Mouse (Mus musculus): ENCODE data around the gene Zfp428.
"Not testable (repeated sequence)": the region's sequence is repeated elsewhere in the genome, so short reads cannot be mapped to it uniquely, and the experiment has no call there.

The Zfp428 gene

GRCm38 (mm10) chr7:24481474-24482207 is 25.2 kb upstream of the Zfp428 start, which contains the start of gene Cadm4:
Cadm4 (plus strand) TSS chr7:24482023.
- DNase-seq: peak; percentile 65 to 71

GRCm38 (mm10) chr7:24482208-24483020 is 24.4 kb upstream of the Zfp428 start:
- no peak for DNase-seq

- not testable (repeated sequence) for DNase-seq
Observed at GRCm38 (mm10) chr7:24483291-24483690, 23.5 kb upstream of the Zfp428 start.

- no peak for DNase-seq
Observed at GRCm38 (mm10) chr7:24485481-24485880, 21.3 kb upstream of the Zfp428 start.

GRCm38 (mm10) chr7:24486654-24487130 is 20.1 kb upstream of the Zfp428 start:
- DNase-seq: no peak

- DNase-seq: no peak
Observed at GRCm38 (mm10) chr7:24487403-24487802, 19.4 kb upstream of the Zfp428 start.

- DNase-seq: no peak
Observed at GRCm38 (mm10) chr7:24488303-24488702, 18.5 kb upstream of the Zfp428 start.

GRCm38 (mm10) chr7:24499856-24500577 is 6.8 kb upstream of the Zfp428 start:
- no peak for DNase-seq

- DNase-seq: no peak
Observed at GRCm38 (mm10) chr7:24500929-24501328, 5.9 kb upstream of the Zfp428 start.

- peak in 1 of 2 experiments; percentile 23 for DNase-seq
Observed at GRCm38 (mm10) chr7:24501492-24501891, 5.3 kb upstream of the Zfp428 start.

- no peak for DNase-seq
Observed at GRCm38 (mm10) chr7:24504004-24504403, 2.8 kb upstream of the Zfp428 start.

GRCm38 (mm10) chr7:24504868-24505267 is 1.9 kb upstream of the Zfp428 start:
- DNase-seq: no peak

GRCm38 (mm10) chr7:24505447-24506064 is 1.2 kb upstream of the Zfp428 start:
- DNase-seq: no peak

GRCm38 (mm10) chr7:24506065-24506459 is 744 bp upstream of the Zfp428 start:
- DNase-seq: no peak

GRCm38 (mm10) chr7:24506476-24506837 is 349 bp upstream of the Zfp428 start:
- no peak for DNase-seq

GRCm38 (mm10) chr7:24507726-24508114 is 914 bp downstream of the Zfp428 start:
- DNase-seq: peak in 1 of 2 experiments; percentile 12

GRCm38 (mm10) chr7:24512355-24512754 is 5.5 kb downstream of the Zfp428 start, which contains the start of gene AC161166.1:
AC161166.1 (minus strand) TSS chr7:24512455.
- no peak for DNase-seq

GRCm38 (mm10) chr7:24516319-24516718 is 9.5 kb downstream of the Zfp428 start:
- not testable (repeated sequence) for DNase-seq

- no peak for DNase-seq
Observed at GRCm38 (mm10) chr7:24517077-24517476, 10.3 kb downstream of the Zfp428 start.

GRCm38 (mm10) chr7:24517654-24518053 is 10.8 kb downstream of the Zfp428 start:
- no peak for DNase-seq

GRCm38 (mm10) chr7:24519130-24519529 is 12.3 kb downstream of the Zfp428 start:
- no peak for DNase-seq

- DNase-seq: not testable (repeated sequence)
Observed at GRCm38 (mm10) chr7:24520054-24520453, 13.2 kb downstream of the Zfp428 start.

- DNase-seq: no peak
Observed at GRCm38 (mm10) chr7:24522805-24523204, 16.0 kb downstream of the Zfp428 start.
